Mouse (Mus musculus): ENCODE data around the gene Arhgef7.
A peak's percentile ranks its signal among the peaks of the same experiment; 100 is the strongest.

DNA sequence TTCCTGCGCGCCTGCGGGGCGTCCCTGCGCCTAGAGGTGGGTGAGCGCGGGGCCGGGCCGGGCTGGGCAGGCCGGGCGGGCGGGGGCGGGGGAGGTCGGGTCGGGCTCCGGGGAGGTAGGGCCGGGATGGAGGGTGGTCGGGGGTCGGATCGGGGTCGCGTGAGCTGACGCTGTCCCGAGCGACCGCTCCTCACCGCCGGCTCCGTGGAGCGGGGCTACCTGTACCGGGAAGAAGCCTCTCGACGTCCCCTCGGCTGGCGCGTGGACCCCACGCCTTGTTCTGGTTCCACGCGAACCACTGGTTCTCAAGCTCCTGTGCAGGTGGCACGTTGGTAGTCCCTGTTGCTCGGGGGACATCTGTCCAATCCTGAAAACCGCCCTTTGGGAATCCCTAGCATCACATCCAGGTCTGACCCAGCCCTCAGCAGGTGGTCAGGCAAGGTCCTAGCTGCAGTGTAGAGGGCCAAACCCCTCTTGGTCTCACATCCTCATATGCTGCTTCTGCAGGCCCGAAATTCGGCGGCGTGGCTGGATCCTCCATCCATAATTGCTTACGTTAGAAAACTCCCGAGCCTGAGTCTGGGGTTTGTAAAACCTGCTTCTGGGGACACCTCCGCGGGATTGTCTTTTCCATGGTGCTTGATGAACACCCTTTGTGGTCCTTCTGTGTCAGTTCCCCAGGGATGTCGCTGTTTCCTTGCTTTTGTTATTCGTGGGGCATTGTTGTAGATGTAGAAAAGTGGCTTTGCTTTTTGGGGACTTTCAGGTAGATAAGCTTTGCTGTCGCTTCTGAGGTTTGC, 31.2 kb downstream of the Arhgef7 start:
- TF ChIP-seq CTCF (IDR thresholded peaks at IDR 0.05) (peak; percentile 43), EP300 (IDR thresholded peaks at IDR 0.05) (no peak)
